Mouse (Mus musculus) heart, postnatal 14 days (tissue): ENCODE measurements around the gene Actl11. TPM values are rescaled to one million over a fixed set of nuclear protein-coding genes. Genes with fewer than 3 reads are reported as not detected.

ENCODE experiments used
- DNase-seq, 2 experiments: peaks; one replicate each; pipeline ENCODE4 v3.0.0; 2021 to 2022
- intact Hi-C: fragments of 180-260 bp; cut with DNase I; formaldehyde crosslinking; loops from one replicate; pipeline ENCODE4 v1.15.1; 2025
- long read RNA-seq, 2 experiments: library from polyadenylated mRNA; stranded (forward); transcript quantifications; one replicate each; pipeline ENCODE4 v2.0.0; 2021
- total RNA-seq, 2 experiments: library from RNA; stranded (reverse); gene quantifications; 2 replicates each; pipeline ENCODE4 v1.2.3; 2021

The Actl11 gene
- not detected for total RNA-seq
- long read RNA-seq, experiment 1 = 0 reads
- long read RNA-seq, experiment 2 = 0 reads

- DNase-seq = no peak
- intact Hi-C loops = loop anchor here (10.0 kb wide), 1 partner anchor 257 kb away; no protein-coding TSS in a partner anchor
These were observed at the start of gene Actl11 for GRCm38 (mm10) chr9:107928169-107928568. Actl11 (plus strand) TSS chr9:107928469.

DNA sequence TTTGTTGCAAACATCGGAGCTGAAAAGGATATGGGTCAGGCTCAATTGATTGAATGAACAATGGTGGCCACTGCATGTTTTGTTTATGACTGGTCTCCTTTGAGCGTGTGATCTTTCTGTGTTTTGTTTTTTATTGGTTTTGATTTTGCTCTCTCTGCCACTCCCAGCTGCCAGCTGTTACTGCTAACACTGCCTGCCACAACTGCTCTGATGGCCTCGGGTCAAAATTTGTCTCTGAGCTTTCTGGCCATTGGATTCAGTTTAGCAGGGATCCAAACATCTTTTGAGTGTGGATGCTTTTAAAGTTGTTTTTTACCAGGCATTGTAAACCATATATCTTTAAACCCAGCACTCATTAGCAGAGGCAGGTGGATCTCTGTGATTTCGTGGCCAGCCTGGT, 47.9 kb upstream of the Actl11 start:
- DNase-seq = no peak
- intact Hi-C loops = no loop called here

DNA sequence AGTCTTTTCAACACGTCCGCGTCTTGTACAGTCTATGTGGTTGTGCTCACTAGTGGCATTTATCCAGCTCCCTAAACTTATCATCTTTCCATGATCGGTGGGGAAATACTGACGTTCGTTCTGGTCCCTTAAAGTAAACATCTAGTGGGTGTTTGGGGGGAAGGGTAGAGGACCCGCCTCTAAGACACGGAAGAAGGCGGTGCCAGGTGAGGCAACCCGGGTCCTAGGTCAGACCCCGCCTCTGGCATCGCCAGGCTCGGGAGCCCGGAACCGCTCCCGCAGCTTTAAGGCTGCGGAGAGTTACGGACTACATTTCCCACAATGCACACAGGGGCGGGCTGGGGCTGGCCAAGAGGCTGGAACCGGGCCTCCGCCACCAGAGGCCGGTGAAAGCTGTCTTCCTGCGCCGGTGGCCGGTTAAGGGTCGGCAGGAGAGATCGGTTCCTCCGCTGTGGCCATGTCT, 40.4 kb upstream of the Actl11 start, which contains the start of gene Mon1a:
Mon1a (plus strand) TSS at position 348 of the 463 bp plus-strand sequence.
- intact Hi-C loops = no loop called here

DNA sequence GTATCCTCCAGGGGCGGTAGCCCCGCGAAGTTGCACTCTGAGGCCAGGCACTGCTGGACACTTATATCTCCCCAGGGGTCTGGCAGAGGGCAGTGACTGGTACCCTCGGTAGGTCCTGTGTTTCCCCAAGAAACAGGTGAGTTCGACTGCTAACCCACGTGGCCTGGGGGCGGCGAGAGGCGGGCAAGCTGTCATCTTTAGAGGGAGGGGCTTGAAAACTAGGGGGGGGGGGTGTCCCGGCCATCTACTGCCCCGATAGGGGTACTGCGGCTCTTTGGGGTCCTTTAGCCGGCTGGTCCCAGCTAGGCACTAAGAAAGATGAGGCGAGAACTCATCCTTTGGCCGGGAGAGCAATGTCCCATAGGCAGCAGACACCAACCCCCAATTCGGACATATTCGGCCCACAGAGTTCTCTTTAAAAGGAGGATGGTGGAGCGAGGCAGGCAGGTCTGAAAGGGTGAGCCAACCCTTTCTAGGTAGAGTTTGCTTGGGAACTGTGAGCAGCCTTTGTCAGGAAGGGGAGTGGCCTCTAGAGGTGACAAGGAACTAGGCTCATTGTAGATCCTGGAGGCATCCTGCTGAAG, 39.9 kb upstream of the Actl11 start:
- intact Hi-C loops = no loop called here
- no peak for DNase-seq

More for the DNA sequence above, 40.4 kb upstream of the Actl11 start, which contains the start of gene Mon1a:
- DNase-seq = peak; percentile 85 to 86

DNA sequence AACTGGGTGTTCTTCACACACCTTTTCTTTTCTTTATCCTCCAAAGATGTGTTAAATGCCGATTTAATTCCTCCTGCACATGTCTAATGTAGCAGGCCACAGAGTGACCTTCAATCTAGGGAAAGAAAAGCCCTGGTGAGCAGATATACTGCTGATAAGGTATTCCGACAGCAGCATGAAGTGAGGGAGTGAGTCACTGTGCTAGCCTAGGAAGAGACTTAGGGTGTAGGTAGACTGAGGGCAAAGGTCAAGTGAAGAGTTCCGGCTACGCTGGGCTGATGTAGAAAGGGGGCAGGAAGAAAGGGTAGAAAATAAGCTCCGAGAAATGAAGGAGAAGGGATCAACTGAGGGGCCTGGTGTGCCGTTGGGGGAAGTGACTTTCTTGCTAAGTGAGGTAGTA, 38.0 kb upstream of the Actl11 start:
- intact Hi-C loops = no loop called here
- no peak for DNase-seq

- intact Hi-C loops = no loop called here
- DNase-seq = no peak
These were observed 37.2 kb upstream of the Actl11 start for GRCm38 (mm10) chr9:107891023-107891422.

DNA sequence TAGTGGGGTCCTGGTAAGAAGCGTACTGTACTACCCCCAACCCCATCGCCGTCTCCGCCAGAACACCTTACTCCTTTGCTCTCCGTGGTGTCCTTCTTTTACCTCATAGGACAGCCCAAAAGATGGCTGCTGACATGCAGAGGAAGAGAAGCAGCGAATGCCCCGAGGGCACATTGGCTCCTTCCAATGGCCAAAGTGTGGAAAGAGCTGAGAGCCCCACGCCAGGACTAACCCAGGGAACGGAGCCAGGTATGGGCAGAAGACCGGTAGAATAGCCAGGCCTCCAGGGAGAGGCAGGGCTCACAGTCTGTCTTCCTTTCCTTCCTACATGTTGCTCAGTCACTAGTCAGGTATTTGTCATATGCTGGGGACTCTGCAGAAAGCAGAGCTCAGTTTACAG, 29.7 kb upstream of the Actl11 start:
- no peak for DNase-seq
- intact Hi-C loops = no loop called here

- DNase-seq = no peak
- intact Hi-C loops = loop anchor here (5.0 to 10.0 kb wide), 2 partner anchors 152 to 395 kb away; partner anchors contain the start of genes Amigo3, Amt and Nicn1
These were observed 28.4 kb upstream of the Actl11 start for GRCm38 (mm10) chr9:107899855-107900254.

GRCm38 (mm10) chr9:107900840-107901626, 27.2 kb upstream of the Actl11 start:
- intact Hi-C loops = loop anchor here (5.0 to 10.0 kb wide), 2 partner anchors 151 to 394 kb away; partner anchors contain the start of genes Amigo3, Amt and Nicn1
- peak; percentile 26 to 41 for DNase-seq

DNA sequence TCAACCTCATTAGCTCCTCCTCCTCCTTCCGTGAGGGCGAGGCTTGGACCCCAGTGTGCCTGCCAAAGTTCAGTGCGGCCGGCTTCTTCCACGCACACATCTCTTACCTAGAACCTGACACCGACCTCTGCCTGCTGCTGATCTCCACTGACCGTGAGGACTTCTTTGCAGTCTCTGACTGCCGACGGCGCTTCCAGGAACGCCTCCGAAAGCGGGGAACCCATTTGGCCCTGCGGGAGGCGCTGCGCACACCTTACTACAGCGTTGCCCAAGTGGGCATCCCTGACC, 26.7 kb upstream of the Actl11 start:
- DNase-seq = no peak
- intact Hi-C loops = loop anchor here (5.0 to 10.0 kb wide), 2 partner anchors 151 to 393 kb away; partner anchors contain the start of genes Amigo3, Amt and Nicn1

- peak; percentile 87 to 94 for DNase-seq
- intact Hi-C loops = loop anchor here (1.0 to 10.0 kb wide), 4 partner anchors 58 to 390 kb away; partner anchors contain the start of genes Amigo3, Amt and Nicn1
These were observed 23.5 kb upstream of the Actl11 start for GRCm38 (mm10) chr9:107904726-107905125.

DNA sequence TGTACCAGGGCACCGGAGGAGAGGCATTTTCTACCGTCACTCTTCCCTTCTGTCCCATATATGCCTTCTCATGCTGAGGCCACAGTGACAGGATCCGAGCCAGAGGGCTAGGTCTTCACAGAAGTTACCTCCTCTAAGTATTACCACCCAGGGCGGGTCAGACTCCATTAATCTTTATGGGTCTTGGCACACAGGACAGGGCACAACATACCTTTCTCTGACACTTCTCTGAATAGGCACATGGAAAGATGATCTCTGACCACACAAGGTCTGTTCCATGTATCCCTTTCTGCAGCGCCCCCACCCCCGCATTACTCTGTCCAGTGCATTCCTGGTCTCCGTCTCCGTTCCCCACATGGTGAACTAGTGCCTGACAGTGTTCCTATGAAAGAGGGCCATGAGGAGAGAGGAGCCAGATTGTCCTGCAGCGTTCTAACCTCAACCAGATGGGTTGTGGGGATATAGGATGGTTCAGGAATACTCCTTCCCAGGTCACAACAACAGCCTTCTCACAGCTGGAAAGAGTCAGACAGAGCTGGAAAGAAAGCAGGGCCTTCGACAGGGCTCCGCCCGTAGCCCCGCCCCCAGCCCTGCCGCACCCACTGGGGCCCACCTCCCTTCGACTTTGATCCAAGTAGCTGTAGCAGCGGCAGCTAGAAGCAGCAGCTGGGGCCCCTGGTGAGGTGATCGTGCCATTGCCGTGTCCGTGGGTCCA, 21.9 kb upstream of the Actl11 start, which contains the start of gene Mst1r:
Mst1r (plus strand) TSS at position 622 of the 715 bp plus-strand sequence.
- DNase-seq = peak; percentile 85 to 86
- intact Hi-C loops = loop anchor here (2.0 to 10.0 kb wide), 2 partner anchors 44 to 388 kb away; partner anchors contain the start of genes Amt, Nicn1 and Traip

GRCm38 (mm10) chr9:107906967-107907800, 21.1 kb upstream of the Actl11 start:
- intact Hi-C loops = loop anchor here (2.0 to 10.0 kb wide), 2 partner anchors 44 to 388 kb away; partner anchors contain the start of genes Amt, Nicn1 and Traip
- DNase-seq = peak in 1 of 2 experiments; percentile 19

DNA sequence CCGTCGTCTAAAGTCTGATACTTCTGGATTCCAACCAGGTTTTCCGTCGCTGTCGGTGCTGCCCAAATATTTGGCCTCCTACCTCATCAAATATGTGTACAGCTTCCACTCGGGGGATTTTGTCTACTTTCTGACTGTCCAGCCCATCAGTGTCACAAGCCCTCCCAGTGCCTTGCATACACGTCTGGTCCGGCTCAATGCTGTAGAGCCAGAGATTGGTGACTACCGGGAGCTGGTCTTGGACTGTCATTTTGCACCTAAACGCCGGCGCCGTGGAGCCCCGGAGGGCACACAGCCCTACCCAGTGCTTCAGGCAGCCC, 20.5 kb upstream of the Actl11 start:
- intact Hi-C loops = loop anchor here (2.0 to 10.0 kb wide), 2 partner anchors 43 to 387 kb away; partner anchors contain the start of genes Amt, Nicn1 and Traip
- peak in 1 of 2 experiments; percentile 19 for DNase-seq

GRCm38 (mm10) chr9:107908410-107909158, 19.7 kb upstream of the Actl11 start:
- intact Hi-C loops = loop anchor here (10.0 kb wide), 1 partner anchor 386 kb away; the partner anchor contains the start of genes Amt and Nicn1
- peak in 1 of 2 experiments; percentile 44 for DNase-seq

GRCm38 (mm10) chr9:107910025-107910769, 18.1 kb upstream of the Actl11 start:
- intact Hi-C loops = no loop called here
- DNase-seq = no peak

- intact Hi-C loops = no loop called here
These were observed 13.4 kb upstream of the Actl11 start for GRCm38 (mm10) chr9:107914764-107915420.

More at GRCm38 (mm10) chr9:107914764-107915420, 13.4 kb upstream of the Actl11 start:
- no peak for DNase-seq
